Mouse (Mus musculus) CH12.LX (cell line): Measurements from ENCODE around the gene Tmcc1.

Source experiments
- CHD2 ChIP-seq: IDR thresholded peaks from 2 replicates; pipeline ENCODE4 v1.6.1; 2011; ENCODE audit warnings: low read length, improper control_type of control experiment
- CTCF ChIP-seq, 2 experiments: IDR thresholded peaks in 1 of 2; conservative IDR thresholded peaks in 1 of 2; 2 replicates each; pipeline ENCODE4 v1.5.1; 2011 to 2012; ENCODE audit warnings: low read depth in 2 of 2, low read length in 2 of 2, improper control_type of control experiment in 1 of 2, inconsistent platforms in 1 of 2, mild to moderate bottlenecking in 1 of 2, moderate library complexity in 1 of 2
- HCFC1 ChIP-seq: IDR thresholded peaks from 2 replicates; pipeline ENCODE4 v1.6.1; 2012; ENCODE audit warnings: low read depth, mild to moderate bottlenecking, inconsistent platforms, low read length, improper control_type of control experiment

- no peak for TF ChIP-seq HCFC1
- TF ChIP-seq CHD2 = no peak
- TF ChIP-seq CTCF (conservative IDR thresholded peaks at IDR 0.05 in 1 of 2, IDR thresholded peaks at IDR 0.05 in 1 of 2; ENCODE audit: low read depth in 2 of 2, low read length in 2 of 2) = no peak
Observed at GRCm38 (mm10) chr6:115969103-115969502, 224.2 kb downstream of the Tmcc1 start.
